Mouse (Mus musculus) C2C12 (cell line): ENCODE data around the gene Rnf138rt1. TPM values are rescaled to one million over a fixed set of nuclear protein-coding genes. Genes with fewer than 3 reads are reported as not detected.

Source experiments
- H3K27me3 ChIP-seq: one replicate; pipeline ENCODE4 v1.6.1; 2011; ENCODE audit not compliant: control insufficient read depth, insufficient read depth, insufficient read length
- H3K36me3 ChIP-seq: one replicate; pipeline ENCODE4 v1.6.1; 2011; ENCODE audit not compliant: control insufficient read depth, insufficient read depth
- H3K4me3 ChIP-seq: one replicate; pipeline ENCODE4 v1.5.1; 2011; ENCODE audit warnings: mild to moderate bottlenecking, control low read depth; ENCODE audit not compliant: poor library complexity, insufficient read depth, severe bottlenecking
- H3K79me2 ChIP-seq: one replicate; pipeline ENCODE4 v1.6.1; 2011; ENCODE audit not compliant: control insufficient read depth, insufficient read depth
- H3K79me3 ChIP-seq: one replicate; pipeline ENCODE4 v1.6.1; 2011; ENCODE audit warnings: low read depth, control low read depth
- H3ac ChIP-seq: one replicate; pipeline ENCODE3; 2011; ENCODE audit warnings: low read depth; ENCODE audit not compliant: control insufficient read depth, insufficient read length
- CEBPB ChIP-seq: IDR thresholded peaks from one replicate; pipeline ENCODE4 v1.6.1; 2011; ENCODE audit warnings: low read depth, mild to moderate bottlenecking, control low read depth, moderate library complexity
- CTCF ChIP-seq: IDR thresholded peaks from one replicate; pipeline ENCODE4 v1.5.1; 2011; ENCODE audit not compliant: control insufficient read depth, insufficient read depth, insufficient read length
- FOSL1 ChIP-seq: IDR thresholded peaks from one replicate; pipeline ENCODE4 v1.8.0; 2011; ENCODE audit warnings: mild to moderate bottlenecking, low read length; ENCODE audit not compliant: poor library complexity, insufficient read depth, severe bottlenecking
- MAX ChIP-seq: IDR thresholded peaks from one replicate; pipeline ENCODE4 v1.6.1; 2011; ENCODE audit warnings: mild to moderate bottlenecking, control low read depth
- MYOD1 ChIP-seq: IDR thresholded peaks from one replicate; pipeline ENCODE4 v1.6.1; 2011; ENCODE audit warnings: low read depth; ENCODE audit not compliant: control insufficient read depth, insufficient read length
- MYOG ChIP-seq: IDR thresholded peaks from one replicate; pipeline ENCODE4 v1.6.1; 2011; ENCODE audit not compliant: control insufficient read depth, insufficient read length; ENCODE audit errors: extremely low read depth
- USF1 ChIP-seq: IDR thresholded peaks from one replicate; pipeline ENCODE4 v1.6.1; 2011; ENCODE audit warnings: low read depth, mild to moderate bottlenecking, control low read depth, moderate library complexity
- long read RNA-seq, 2 experiments: library from polyadenylated mRNA; unstranded; transcript quantifications; one replicate each; pipeline ENCODE4 v2.0.0; 2019 to 2020
- polyA plus RNA-seq: library from polyadenylated mRNA; unstranded; fragments of >200 nt; fragmentation: generic; extraction: Trizol; gene quantifications from one replicate; pipeline ENCODE4 v1.2.1, GENCODE M21; 2012; ENCODE audit warnings: missing spikeins

The Rnf138rt1 gene
- polyA plus RNA-seq: not detected
- long read RNA-seq, experiment 1: 0 reads
- long read RNA-seq, experiment 2: 0 reads

DNA sequence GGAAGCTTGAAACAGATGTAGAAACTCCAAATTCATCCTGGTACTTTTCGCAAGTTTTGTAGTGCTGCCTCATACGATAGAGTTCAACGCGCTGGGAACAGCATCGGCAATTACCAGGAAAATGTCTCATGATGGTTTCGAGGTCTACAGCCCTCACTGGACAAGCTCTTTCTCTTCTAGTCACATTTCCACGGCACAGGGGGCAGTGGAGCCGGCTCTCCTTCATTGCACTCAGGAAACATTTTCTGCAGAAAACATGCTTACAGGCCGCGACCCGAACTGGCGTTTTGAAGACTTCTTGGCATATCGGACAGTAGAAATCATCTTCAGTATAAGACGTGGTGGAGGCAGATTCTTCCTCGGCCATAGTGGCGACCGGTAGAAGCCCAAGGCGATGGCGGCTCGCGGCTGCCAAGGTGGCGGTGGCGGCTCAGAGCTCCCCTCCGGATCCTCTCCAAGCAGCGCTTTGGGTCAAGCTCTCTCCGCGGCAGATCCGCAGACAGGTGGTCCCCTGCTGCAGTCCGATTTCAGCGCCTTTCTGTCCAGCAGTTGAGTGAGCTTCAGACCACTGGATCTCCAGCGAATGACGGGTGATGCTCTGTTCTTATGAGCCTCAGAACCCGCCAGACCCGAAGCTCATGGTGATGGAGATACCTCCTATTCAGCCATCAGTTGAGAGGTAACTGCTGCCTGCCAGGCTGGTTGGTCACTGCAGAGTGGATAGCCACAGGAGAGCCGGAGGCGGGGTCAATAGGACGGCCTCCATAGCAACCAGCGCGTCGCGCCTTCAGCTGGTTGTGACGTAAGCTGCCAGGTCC, at the start of gene Rnf138rt1:
TSS of gene Rnf138rt1 (minus strand) at position 713 of the 818 bp plus-strand sequence.
- no peak within 1 kb of the TSS for H3ac ChIP-seq
- no peaks in the 10 kb centered on the region for H3K79me2 ChIP-seq
- H3K4me3 ChIP-seq: no peak within 1 kb of the TSS
- H3K36me3 ChIP-seq: no peaks in the 10 kb centered on the region
- no peaks in the 10 kb centered on the region for H3K27me3 ChIP-seq
- no peaks in the 10 kb centered on the region for H3K79me3 ChIP-seq
- TF ChIP-seq CTCF (no peak), CEBPB (no peak), FOSL1 (no peak), MYOD1 (no peak), USF1 (no peak), MAX (no peak), MYOG (no peak)

DNA sequence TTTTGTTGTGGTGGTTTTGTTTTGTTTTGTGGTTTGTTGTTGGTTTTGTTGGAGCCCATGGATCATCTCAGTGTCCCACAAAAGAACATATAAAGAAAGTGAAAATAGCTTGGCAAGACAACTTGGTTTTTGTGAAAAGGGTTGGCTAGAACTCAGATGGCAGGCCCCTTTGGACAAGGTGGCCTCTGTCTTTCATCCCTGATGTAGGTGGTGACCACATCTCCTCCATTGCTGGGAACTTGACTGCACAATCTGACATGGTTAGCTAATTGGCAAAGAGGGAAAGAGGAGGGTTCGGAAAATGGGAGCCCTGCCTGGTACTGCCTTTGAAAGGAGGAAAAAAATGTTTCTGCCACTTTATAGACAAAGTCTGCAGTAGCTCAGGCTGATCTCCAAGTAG, 46.1 kb upstream of the Rnf138rt1 start:
- no peaks in the 10 kb centered on the region for H3K27me3 ChIP-seq
- no peaks in the 10 kb centered on the region for H3K36me3 ChIP-seq
- TF ChIP-seq MYOD1 (no peak), FOSL1 (no peak), MAX (no peak)
- no peaks in the 10 kb centered on the region for H3K79me3 ChIP-seq
- H3K79me2 ChIP-seq: no peaks in the 10 kb centered on the region
- no peak overlapping the region for H3K4me3 ChIP-seq
- H3ac ChIP-seq: no peak overlapping the region

DNA sequence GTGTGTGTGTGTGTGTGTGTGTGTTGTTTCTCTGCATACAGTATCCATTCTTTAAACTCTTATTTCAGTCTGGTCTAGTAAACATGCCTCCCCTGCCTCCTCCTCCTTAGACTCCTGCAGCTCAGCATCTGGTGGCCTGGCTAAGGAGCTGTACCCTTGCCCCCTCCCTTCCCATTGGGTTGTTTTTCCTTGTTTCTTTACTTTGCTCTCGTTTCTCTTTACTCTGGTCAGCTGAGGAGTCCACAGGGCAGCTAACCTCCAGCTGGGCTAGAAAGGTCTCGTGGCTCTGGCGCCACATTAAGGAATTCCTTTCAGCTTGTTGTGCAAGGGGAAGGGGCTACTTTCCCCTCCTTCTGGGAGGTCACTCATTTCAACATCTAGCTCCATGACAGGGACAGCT, 5.2 kb upstream of the Rnf138rt1 start:
- no peaks in the 10 kb centered on the region for H3K79me2 ChIP-seq
- no peaks in the 10 kb centered on the region for H3K79me3 ChIP-seq
- H3ac ChIP-seq: no peak overlapping the region
- no peaks in the 10 kb centered on the region for H3K27me3 ChIP-seq
- TF ChIP-seq MYOD1: no peak
- no peak for TF ChIP-seq CTCF
- no peak for TF ChIP-seq CEBPB
- H3K4me3 ChIP-seq: no peak overlapping the region
- no peaks in the 10 kb centered on the region for H3K36me3 ChIP-seq

DNA sequence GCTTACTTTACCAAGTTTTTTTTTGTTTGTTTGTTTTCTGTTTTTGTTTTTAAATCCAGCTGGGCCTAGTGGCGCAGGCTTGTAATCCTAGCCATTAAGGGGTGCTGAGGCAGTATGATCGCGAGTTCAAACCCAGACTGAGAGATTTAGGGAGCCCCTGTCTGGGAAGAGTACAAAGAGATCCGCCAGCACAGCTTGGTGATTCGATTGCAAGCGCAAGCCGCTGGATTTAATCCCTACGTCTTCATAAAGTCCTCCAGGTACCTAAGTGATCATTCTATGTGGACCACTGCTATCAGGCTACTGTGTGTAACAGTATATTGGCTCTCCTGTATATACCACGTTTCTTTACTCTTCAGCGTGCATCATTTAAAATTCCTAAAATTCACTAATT, 303 bp upstream of the Rnf138rt1 start:
- TF ChIP-seq MYOD1 (no peak), CTCF (no peak), FOSL1 (no peak), MYOG (no peak), CEBPB (no peak), USF1 (no peak), MAX (no peak)
- no peaks in the 10 kb centered on the region for H3K27me3 ChIP-seq

DNA sequence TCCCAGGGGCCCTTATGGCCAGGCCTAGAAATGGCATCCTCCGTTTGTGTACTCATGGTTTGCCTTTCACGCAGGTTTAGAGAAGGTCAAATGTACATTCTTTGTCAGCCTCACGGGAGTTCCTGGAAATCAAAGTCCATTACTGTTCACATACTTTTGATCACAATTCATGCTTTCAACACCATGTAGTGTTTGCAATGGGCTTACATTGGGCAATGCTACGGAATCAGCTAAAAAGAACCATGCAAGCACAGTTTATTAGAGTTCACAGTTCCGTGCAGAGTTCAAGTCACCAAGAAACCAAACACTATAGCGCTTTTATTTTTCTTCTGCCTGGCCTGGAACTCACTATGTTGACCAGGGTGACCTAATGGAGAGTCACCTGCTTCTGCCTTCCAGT, 15.1 kb downstream of the Rnf138rt1 start:
- H3K79me2 ChIP-seq: no peaks in the 10 kb centered on the region
- no peak overlapping the region for H3ac ChIP-seq
- no peaks in the 10 kb centered on the region for H3K36me3 ChIP-seq
- H3K79me3 ChIP-seq: no peaks in the 10 kb centered on the region
- TF ChIP-seq CEBPB (no peak), MAX (no peak), USF1 (no peak), MYOD1 (no peak), CTCF (no peak), FOSL1 (no peak), MYOG (no peak)
- no peak overlapping the region for H3K4me3 ChIP-seq
- H3K27me3 ChIP-seq: no peaks in the 10 kb centered on the region

More for the DNA sequence above, 303 bp upstream of the Rnf138rt1 start:
- H3K4me3 ChIP-seq: no peak overlapping the region
- no peaks in the 10 kb centered on the region for H3K36me3 ChIP-seq
- H3K79me3 ChIP-seq: no peaks in the 10 kb centered on the region
- H3K79me2 ChIP-seq: no peaks in the 10 kb centered on the region
- no peak overlapping the region for H3ac ChIP-seq

DNA sequence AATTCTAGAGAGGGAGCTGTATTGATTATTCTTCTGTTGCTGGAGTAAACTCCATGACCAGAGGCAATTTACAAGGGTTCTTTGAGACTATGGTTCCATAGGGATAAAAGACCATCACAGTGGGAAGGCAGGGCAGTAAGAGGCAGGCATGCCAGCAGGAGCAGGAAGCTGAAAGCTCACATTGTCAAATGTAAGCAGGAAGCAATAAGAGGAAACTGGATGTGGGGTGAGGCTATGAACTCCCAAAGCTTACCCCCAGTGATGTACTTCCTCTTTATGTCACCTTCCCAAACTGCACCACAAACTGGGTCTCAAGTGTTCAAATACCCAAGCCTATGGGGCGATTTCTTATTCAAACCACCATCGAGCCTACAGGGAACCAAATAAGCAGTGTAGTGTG, 17.2 kb downstream of the Rnf138rt1 start:
- TF ChIP-seq USF1: no peak
- TF ChIP-seq CEBPB: no peak
- no peak for TF ChIP-seq MAX
- H3K4me3 ChIP-seq: no peak overlapping the region
- H3ac ChIP-seq: no peak overlapping the region
- H3K79me3 ChIP-seq: no peaks in the 10 kb centered on the region
- H3K79me2 ChIP-seq: no peaks in the 10 kb centered on the region
- H3K36me3 ChIP-seq: no peaks in the 10 kb centered on the region
- H3K27me3 ChIP-seq: no peaks in the 10 kb centered on the region
